Mouse (Mus musculus): ENCODE measurements around the gene Neb. TPM values are rescaled to one million over a fixed set of nuclear protein-coding genes. Genes with fewer than 3 reads are reported as not detected.

Gene Neb
- polyA plus RNA-seq, 1 experiment from 2014 or later = 0.29 TPM

DNA sequence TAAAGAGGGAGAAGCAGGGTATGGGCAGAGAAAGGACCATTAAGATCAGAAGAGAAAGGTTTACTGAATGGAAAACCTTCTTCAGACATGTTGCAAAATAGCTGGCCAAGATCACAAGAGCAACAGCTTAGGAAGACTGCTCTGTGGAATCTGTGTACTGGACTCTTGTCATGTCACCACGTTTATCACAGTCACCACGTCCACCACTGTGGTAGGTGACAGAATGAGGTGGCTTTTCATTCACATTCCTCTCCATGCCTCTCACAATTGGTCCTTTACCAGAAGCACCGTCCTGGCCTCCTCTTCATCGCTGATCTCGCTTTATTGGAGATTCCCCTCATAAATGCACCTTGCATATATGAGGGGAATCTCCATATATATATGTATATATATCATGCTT lies 71.6 kb downstream of the Neb start:
- Histone ChIP-seq H3K9me3 (ENCODE audit: control insufficient read depth, low read length) (no peaks in the 10 kb centered on the region), H3K4me2 (no peak overlapping the region), H3K27ac (ENCODE audit: low read depth, low read length) (no peak overlapping the region), H3K27me3 (ENCODE audit: control insufficient read depth, insufficient read depth, low read length) (no peaks in the 10 kb centered on the region), H3K4me1 (ENCODE audit: control insufficient read depth, insufficient read depth, low read length) (no peaks in the 10 kb centered on the region), H3K9ac (ENCODE audit: low read length) (no peak overlapping the region), H3K4me3 (ENCODE audit: low read depth, low read length) (no peak overlapping the region), H3K36me3 (ENCODE audit: control insufficient read depth, insufficient read depth, low read length) (no peaks in the 10 kb centered on the region)
- WGBS = 77% methylated on average over 5 of the region's 5 CpGs
- ATAC-seq (ENCODE audit: low FRiP score) (no peak), DNase-seq (ENCODE audit: low spot score, missing footprints) (no peak)

DNA sequence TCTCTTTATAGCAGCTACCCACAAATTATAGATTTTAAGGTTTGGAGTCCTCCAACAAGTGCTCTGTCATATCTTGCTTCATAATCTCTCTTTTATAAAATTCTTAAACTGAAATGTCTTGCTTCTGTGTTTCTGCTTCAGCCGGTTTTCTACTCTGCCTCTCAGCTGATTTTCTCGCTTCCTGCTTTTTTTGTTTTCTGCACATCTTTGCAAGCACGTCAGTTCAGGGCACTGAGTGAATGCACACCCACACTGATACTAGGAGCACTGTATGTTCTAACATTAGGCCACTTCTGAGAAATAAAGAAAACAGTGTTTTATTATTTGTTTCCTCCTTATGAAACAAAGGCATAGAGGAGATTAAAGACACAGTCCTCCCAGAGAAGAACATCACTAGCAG lies 73.7 kb downstream of the Neb start:
- H3K27me3 ChIP-seq (ENCODE audit: control insufficient read depth, insufficient read depth, low read length) = no peaks in the 10 kb centered on the region
- ATAC-seq (ENCODE audit: low FRiP score) (no peak), DNase-seq (ENCODE audit: low spot score, missing footprints) (no peak)
- H3K9me3 ChIP-seq (ENCODE audit: control insufficient read depth, low read length) = no peaks in the 10 kb centered on the region
- H3K4me3 ChIP-seq (ENCODE audit: low read depth, low read length) = no peak overlapping the region
- 84% methylated on average over 3 of the region's 3 CpGs for WGBS
- no peaks in the 10 kb centered on the region for H3K4me1 ChIP-seq (ENCODE audit: control insufficient read depth, insufficient read depth, low read length)
- no peak overlapping the region for H3K9ac ChIP-seq (ENCODE audit: low read length)
- no peak overlapping the region for H3K27ac ChIP-seq (ENCODE audit: low read depth, low read length)
- H3K4me2 ChIP-seq = no peak overlapping the region
- H3K36me3 ChIP-seq (ENCODE audit: control insufficient read depth, insufficient read depth, low read length) = no peaks in the 10 kb centered on the region

DNA sequence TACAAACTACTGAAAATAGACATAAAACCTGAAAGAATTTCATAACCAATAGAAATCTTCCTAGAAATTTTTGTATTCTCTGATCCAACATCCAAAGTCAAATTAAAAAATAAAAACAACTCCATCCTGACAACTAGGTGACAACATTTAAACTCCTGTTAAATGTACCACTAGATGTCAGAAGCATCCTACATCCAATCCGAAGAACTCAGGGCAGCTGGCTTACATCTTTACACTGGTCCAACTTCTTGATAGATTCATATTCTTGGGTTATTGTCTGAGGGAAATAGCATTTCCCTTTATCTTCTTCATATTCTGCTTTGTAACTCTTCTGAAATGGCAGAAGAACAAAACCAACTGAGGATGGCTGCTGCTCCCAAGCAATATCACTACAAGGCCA lies 74.9 kb downstream of the Neb start:
- ATAC-seq (ENCODE audit: low FRiP score) (no peak), DNase-seq (ENCODE audit: low spot score, missing footprints) (no peak)
- Histone ChIP-seq H3K4me1 (ENCODE audit: control insufficient read depth, insufficient read depth, low read length) (no peaks in the 10 kb centered on the region), H3K9ac (ENCODE audit: low read length) (no peak overlapping the region), H3K9me3 (ENCODE audit: control insufficient read depth, low read length) (no peaks in the 10 kb centered on the region), H3K27ac (ENCODE audit: low read depth, low read length) (no peak overlapping the region), H3K27me3 (ENCODE audit: control insufficient read depth, insufficient read depth, low read length) (no peaks in the 10 kb centered on the region), H3K4me2 (no peak overlapping the region), H3K36me3 (ENCODE audit: control insufficient read depth, insufficient read depth, low read length) (no peaks in the 10 kb centered on the region), H3K4me3 (ENCODE audit: low read depth, low read length) (no peak overlapping the region)
- 89% methylated on average over 1 of the region's 1 CpGs for WGBS

DNA sequence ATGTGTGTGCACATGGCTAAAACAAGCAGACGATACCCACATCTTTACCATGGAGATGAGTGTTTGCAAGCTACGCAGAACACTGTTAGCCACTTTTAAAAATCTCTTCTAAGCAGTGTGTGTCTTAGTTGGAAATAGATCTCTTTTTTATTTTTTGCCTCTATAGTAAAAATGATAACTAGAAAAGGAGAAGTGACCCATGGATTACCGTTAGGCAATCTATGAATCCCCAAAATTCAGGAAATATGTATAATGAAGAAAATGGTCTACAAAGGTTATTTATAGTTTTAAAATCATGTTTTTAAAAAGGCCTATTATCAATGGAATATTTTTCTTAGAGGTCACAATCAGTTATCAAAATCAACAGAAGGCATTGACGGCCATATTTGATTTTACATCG lies 80.3 kb downstream of the Neb start:
- ATAC-seq (ENCODE audit: low FRiP score) = no peak
- Histone ChIP-seq H3K27ac (ENCODE audit: low read depth, low read length) (no peak overlapping the region), H3K9me3 (ENCODE audit: control insufficient read depth, low read length) (no peaks in the 10 kb centered on the region), H3K4me3 (ENCODE audit: low read depth, low read length) (no peak overlapping the region), H3K36me3 (ENCODE audit: control insufficient read depth, insufficient read depth, low read length) (no peaks in the 10 kb centered on the region), H3K4me2 (no peak overlapping the region), H3K9ac (ENCODE audit: low read length) (no peak overlapping the region), H3K4me1 (ENCODE audit: control insufficient read depth, insufficient read depth, low read length) (no peaks in the 10 kb centered on the region), H3K27me3 (ENCODE audit: control insufficient read depth, insufficient read depth, low read length) (no peaks in the 10 kb centered on the region)
- DNase-seq (ENCODE audit: low spot score, missing footprints) = no peak
- WGBS = 93% methylated on average over 5 of the region's 5 CpGs

GRCm38 (mm10) chr2:52296779-52297178 lies 81.5 kb downstream of the Neb start:
- no peaks in the 10 kb centered on the region for H3K4me1 ChIP-seq (ENCODE audit: control insufficient read depth, insufficient read depth, low read length)
- H3K4me3 ChIP-seq (ENCODE audit: low read depth, low read length) = no peak overlapping the region
- H3K27ac ChIP-seq (ENCODE audit: low read depth, low read length) = no peak overlapping the region
- 88% methylated on average over 9 of the region's 9 CpGs for WGBS
- H3K9ac ChIP-seq (ENCODE audit: low read length) = no peak overlapping the region
- H3K9me3 ChIP-seq (ENCODE audit: control insufficient read depth, low read length) = no peaks in the 10 kb centered on the region
- H3K4me2 ChIP-seq = no peak overlapping the region
- H3K27me3 ChIP-seq (ENCODE audit: control insufficient read depth, insufficient read depth, low read length) = no peaks in the 10 kb centered on the region
- no peak for DNase-seq (ENCODE audit: low spot score, missing footprints)
- no peaks in the 10 kb centered on the region for H3K36me3 ChIP-seq (ENCODE audit: control insufficient read depth, insufficient read depth, low read length)
- ATAC-seq (ENCODE audit: low FRiP score) = no peak

GRCm38 (mm10) chr2:52287436-52287835 lies 90.8 kb downstream of the Neb start:
- Histone ChIP-seq H3K27me3 (ENCODE audit: control insufficient read depth, insufficient read depth, low read length) (no peaks in the 10 kb centered on the region), H3K4me3 (ENCODE audit: low read depth, low read length) (no peak overlapping the region), H3K27ac (ENCODE audit: low read depth, low read length) (no peak overlapping the region), H3K36me3 (ENCODE audit: control insufficient read depth, insufficient read depth, low read length) (no peaks in the 10 kb centered on the region), H3K4me1 (ENCODE audit: control insufficient read depth, insufficient read depth, low read length) (no peaks in the 10 kb centered on the region), H3K4me2 (no peak overlapping the region), H3K9me3 (ENCODE audit: control insufficient read depth, low read length) (no peaks in the 10 kb centered on the region), H3K9ac (ENCODE audit: low read length) (no peak overlapping the region)
- ATAC-seq (ENCODE audit: low FRiP score) = no peak
- DNase-seq (ENCODE audit: low spot score, missing footprints) = no peak
- 75% methylated on average over 1 of the region's 1 CpGs for WGBS

DNA sequence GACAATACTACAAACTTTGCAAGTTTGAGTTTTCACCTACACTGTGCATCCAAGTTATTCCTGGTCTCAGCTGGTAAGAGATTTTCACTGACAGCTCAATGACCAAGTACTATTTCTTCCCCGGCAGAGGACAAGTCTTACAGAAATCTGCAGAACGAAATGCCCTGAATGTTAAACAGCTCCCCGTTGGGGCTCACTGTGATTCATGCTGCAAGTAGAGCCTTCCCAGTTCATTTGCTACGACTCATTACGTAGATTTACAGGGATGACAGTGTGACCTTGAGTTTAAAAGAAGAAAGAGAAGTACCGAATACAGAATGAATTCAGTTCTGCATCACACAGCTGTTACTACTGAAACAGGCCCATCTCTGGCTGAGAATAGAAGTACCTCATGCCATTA lies 91.9 kb downstream of the Neb start:
- Histone ChIP-seq H3K36me3 (ENCODE audit: control insufficient read depth, insufficient read depth, low read length) (no peaks in the 10 kb centered on the region), H3K4me2 (no peak overlapping the region), H3K27me3 (ENCODE audit: control insufficient read depth, insufficient read depth, low read length) (no peaks in the 10 kb centered on the region), H3K9ac (ENCODE audit: low read length) (no peak overlapping the region), H3K9me3 (ENCODE audit: control insufficient read depth, low read length) (no peaks in the 10 kb centered on the region), H3K4me3 (ENCODE audit: low read depth, low read length) (no peak overlapping the region), H3K4me1 (ENCODE audit: control insufficient read depth, insufficient read depth, low read length) (no peaks in the 10 kb centered on the region), H3K27ac (ENCODE audit: low read depth, low read length) (no peak overlapping the region)
- WGBS = 83% methylated on average over 6 of the region's 6 CpGs
- ATAC-seq (ENCODE audit: low FRiP score) (no peak), DNase-seq (ENCODE audit: low spot score, missing footprints) (no peak)

DNA sequence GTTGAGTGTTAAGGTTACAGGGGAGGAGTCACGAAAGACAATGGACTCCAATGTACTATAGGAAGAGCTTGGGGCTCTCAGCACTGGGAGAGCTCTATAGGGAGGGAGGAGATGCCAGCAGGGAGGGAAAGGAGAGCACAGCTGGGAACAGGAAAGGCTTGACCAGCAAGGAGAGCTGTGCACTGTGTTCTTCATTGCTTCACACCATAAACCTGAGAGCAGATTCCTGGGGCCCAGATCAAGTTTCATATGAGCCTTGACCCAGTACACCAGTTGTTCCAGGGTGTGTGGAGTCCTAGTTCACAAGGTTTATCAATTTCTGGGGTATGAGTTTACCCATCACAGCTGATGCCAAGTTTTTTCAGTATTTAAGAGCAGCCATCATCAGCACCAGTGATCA lies 106.1 kb downstream of the Neb start:
- H3K27me3 ChIP-seq (ENCODE audit: control insufficient read depth, insufficient read depth, low read length) = no peaks in the 10 kb centered on the region
- H3K9me3 ChIP-seq (ENCODE audit: control insufficient read depth, low read length) = no peaks in the 10 kb centered on the region
- no peak overlapping the region for H3K27ac ChIP-seq (ENCODE audit: low read depth, low read length)
- 33% methylated on average over 1 of the region's 1 CpGs for WGBS
- H3K4me3 ChIP-seq (ENCODE audit: low read depth, low read length) = no peak overlapping the region
- no peak for DNase-seq (ENCODE audit: low spot score, missing footprints)
- H3K9ac ChIP-seq (ENCODE audit: low read length) = no peak overlapping the region
- H3K36me3 ChIP-seq (ENCODE audit: control insufficient read depth, insufficient read depth, low read length) = no peaks in the 10 kb centered on the region
- H3K4me2 ChIP-seq = no peak overlapping the region
- H3K4me1 ChIP-seq (ENCODE audit: control insufficient read depth, insufficient read depth, low read length) = no peaks in the 10 kb centered on the region
- no peak for ATAC-seq (ENCODE audit: low FRiP score)

DNA sequence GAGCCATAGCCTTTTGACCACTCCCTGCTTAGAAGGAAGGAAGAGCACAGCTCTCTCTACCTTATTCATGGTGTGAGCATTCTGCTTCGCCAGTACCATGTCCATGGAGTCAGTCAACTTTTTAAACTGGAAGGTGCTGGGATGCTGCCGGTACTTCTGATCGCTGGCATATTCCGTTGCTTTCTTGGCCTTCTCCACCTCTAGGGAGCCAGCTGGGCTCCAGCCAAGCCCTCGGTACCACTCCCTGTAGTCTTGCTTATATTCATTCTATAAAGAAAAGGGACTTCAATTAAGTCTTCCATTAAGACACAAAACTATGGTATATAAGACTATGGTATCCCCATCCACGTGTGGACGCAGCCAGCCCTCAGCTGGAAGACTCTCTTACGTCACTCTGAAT lies 107.4 kb downstream of the Neb start:
- Histone ChIP-seq H3K4me2 (no peak overlapping the region), H3K4me1 (ENCODE audit: control insufficient read depth, insufficient read depth, low read length) (no peaks in the 10 kb centered on the region), H3K27ac (ENCODE audit: low read depth, low read length) (no peak overlapping the region), H3K27me3 (ENCODE audit: control insufficient read depth, insufficient read depth, low read length) (no peaks in the 10 kb centered on the region), H3K9me3 (ENCODE audit: control insufficient read depth, low read length) (no peaks in the 10 kb centered on the region), H3K9ac (ENCODE audit: low read length) (no peak overlapping the region), H3K4me3 (ENCODE audit: low read depth, low read length) (no peak overlapping the region), H3K36me3 (ENCODE audit: control insufficient read depth, insufficient read depth, low read length) (no peaks in the 10 kb centered on the region)
- WGBS = 91% methylated on average over 8 of the region's 8 CpGs
- ATAC-seq (ENCODE audit: low FRiP score) (no peak), DNase-seq (ENCODE audit: low spot score, missing footprints) (no peak)

GRCm38 (mm10) chr2:52262149-52262548 lies 116.1 kb downstream of the Neb start:
- peak; percentile 66; the same call in 1 of the 2 replicates for ATAC-seq (ENCODE audit: low FRiP score)

More at GRCm38 (mm10) chr2:52262149-52262548, 116.1 kb downstream of the Neb start:
- Histone ChIP-seq H3K9ac (ENCODE audit: low read length) (no peak overlapping the region), H3K9me3 (ENCODE audit: control insufficient read depth, low read length) (no peaks in the 10 kb centered on the region), H3K27me3 (ENCODE audit: control insufficient read depth, insufficient read depth, low read length) (no peaks in the 10 kb centered on the region), H3K4me3 (ENCODE audit: low read depth, low read length) (no peak overlapping the region), H3K36me3 (ENCODE audit: control insufficient read depth, insufficient read depth, low read length) (no peaks in the 10 kb centered on the region), H3K4me1 (ENCODE audit: control insufficient read depth, insufficient read depth, low read length) (no peaks in the 10 kb centered on the region), H3K27ac (ENCODE audit: low read depth, low read length) (no peak overlapping the region), H3K4me2 (no peak overlapping the region)
- 47% methylated on average over 2 of the region's 2 CpGs for WGBS
- DNase-seq (ENCODE audit: low spot score, missing footprints) = peak; percentile 87

Measured in midbrain, embryonic 11.5 days (tissue).